Mouse (Mus musculus): ENCODE measurements around the gene Nupl1.

GRCm38 (mm10) chr14:60214040-60214439 is 37.2 kb downstream of the Nupl1 start:
- TF ChIP-seq GATA1 (IDR thresholded peaks at IDR 0.05; ENCODE audit: borderline replicate concordance, low read length), result no peak
- no peak for TF ChIP-seq CTCF (IDR thresholded peaks at IDR 0.05; ENCODE audit: low read depth, low read length)
- no peak for TF ChIP-seq POLR2AphosphoS5 (IDR thresholded peaks at IDR 0.05; ENCODE audit: insufficient replicate concordance, low read depth, low read length)
